Mouse (Mus musculus): ENCODE results near the gene Arhgef25. TPM values are rescaled to one million over a fixed set of nuclear protein-coding genes. Genes with fewer than 3 reads are reported as not detected.

Arhgef25 gene
- polyA plus RNA-seq, 1 experiment from 2014 or later = 2.6 TPM

DNA sequence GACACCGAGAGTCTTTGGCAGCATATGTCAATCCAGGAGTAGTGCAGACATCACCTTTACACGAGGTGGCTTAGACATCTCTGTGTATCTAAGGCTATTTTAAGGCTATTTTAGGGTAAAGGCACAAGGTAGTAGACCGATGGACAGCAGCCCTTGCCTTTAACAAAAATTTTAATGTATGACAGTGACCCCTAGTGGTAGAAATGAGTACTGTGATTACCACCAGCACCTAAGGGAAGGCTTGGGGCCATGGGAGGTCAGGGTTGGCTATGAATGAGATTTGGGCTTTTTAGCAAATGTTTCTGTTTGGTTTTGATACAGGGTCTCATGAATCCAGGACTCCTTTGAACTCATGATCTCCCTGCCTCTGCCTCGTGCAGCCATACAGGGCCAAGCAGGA, 39.0 kb upstream of the Arhgef25 start:
- Histone ChIP-seq H3K4me3 (ENCODE audit: low read depth, low read length) (no peak overlapping the region), H3K27ac (ENCODE audit: low read depth) (no peak overlapping the region), H3K27me3 (ENCODE audit: insufficient read depth, low read length) (no peaks in the 10 kb centered on the region; the same call in none of the 2 replicates), H3K9ac (replicated peaks) (no peak overlapping the region), H3K4me2 (ENCODE audit: low read depth, low read length) (no peak overlapping the region), H3K36me3 (replicated peaks; ENCODE audit: insufficient read depth, low read length) (no peaks in the 10 kb centered on the region), H3K4me1 (ENCODE audit: insufficient read depth) (peaks cover 4% of the 10 kb centered on the region; the same call in 1 of the 2 replicates), H3K9me3 (ENCODE audit: low read length) (no peaks in the 10 kb centered on the region)
- ATAC-seq = peak; percentile 78
- DNase-seq = peak; percentile 44
- 21% methylated on average over 4 of the region's 4 CpGs for WGBS (ENCODE audit: insufficient replicate concordance)
- TF ChIP-seq EP300 (IDR thresholded peaks at IDR 0.05; ENCODE audit: low read depth) (no peak), CTCF (IDR thresholded peaks at IDR 0.05; ENCODE audit: low read depth) (peak; percentile 91)

DNA sequence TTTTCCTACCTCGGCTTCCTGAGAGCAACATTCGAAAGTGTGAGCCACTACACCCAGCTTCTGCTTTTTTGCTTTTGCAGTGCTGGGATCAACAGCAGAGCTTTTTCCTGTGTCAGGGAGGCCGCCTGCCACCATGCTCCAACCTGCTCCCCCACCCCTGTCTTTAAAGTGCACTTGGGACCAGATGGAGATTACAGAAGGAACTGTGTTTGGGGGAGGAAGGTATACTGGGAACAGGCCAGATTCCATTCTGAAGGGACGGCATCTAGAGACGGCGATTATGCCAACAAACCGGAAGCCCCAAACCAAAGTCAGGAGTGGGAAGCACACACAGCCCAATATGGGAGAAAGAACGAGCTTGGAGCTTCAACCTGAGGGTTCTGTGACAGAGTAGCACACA, 37.3 kb upstream of the Arhgef25 start:
- no peak for ATAC-seq
- Histone ChIP-seq H3K4me1 (ENCODE audit: insufficient read depth) (peaks cover 4% of the 10 kb centered on the region; the same call in 1 of the 2 replicates), H3K27ac (ENCODE audit: low read depth) (no peak overlapping the region), H3K4me3 (ENCODE audit: low read depth, low read length) (no peak overlapping the region), H3K9me3 (ENCODE audit: low read length) (no peaks in the 10 kb centered on the region), H3K36me3 (replicated peaks; ENCODE audit: insufficient read depth, low read length) (no peaks in the 10 kb centered on the region), H3K9ac (replicated peaks) (no peak overlapping the region), H3K4me2 (ENCODE audit: low read depth, low read length) (no peak overlapping the region), H3K27me3 (ENCODE audit: insufficient read depth, low read length) (no peaks in the 10 kb centered on the region; the same call in none of the 2 replicates)
- WGBS (ENCODE audit: insufficient replicate concordance) = 51% methylated on average over 8 of the region's 8 CpGs
- TF ChIP-seq EP300 (IDR thresholded peaks at IDR 0.05; ENCODE audit: low read depth) (no peak), CTCF (IDR thresholded peaks at IDR 0.05; ENCODE audit: low read depth) (no peak)
- DNase-seq = no peak

DNA sequence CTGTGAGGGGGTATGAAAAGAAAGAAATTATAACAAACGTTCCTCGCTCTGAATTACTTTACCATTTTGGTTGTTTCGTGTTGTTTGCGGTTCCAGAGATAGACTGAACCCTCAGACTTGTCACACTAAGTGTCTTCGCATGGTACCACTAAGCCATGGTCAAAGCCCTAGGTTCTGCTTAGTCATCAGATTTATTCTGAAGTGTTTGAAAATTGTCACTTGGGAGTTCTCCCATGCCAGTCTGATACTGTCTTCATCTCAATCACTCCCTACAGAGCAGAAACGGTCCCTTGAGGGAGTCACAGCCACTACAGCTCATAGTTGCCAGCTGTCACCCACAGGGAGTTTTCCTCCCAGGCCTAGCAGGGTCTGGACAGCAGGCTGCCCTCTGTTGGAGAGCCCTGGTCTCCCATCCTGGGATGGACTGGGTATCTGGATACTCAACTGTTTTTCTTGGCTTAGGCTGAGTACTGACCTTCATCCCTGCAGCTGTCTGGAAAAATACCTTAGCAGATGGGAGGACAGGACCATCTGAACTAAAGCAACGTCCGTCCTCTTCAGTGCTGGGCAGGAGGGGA, 36.5 kb upstream of the Arhgef25 start:
- Histone ChIP-seq H3K4me1 (ENCODE audit: insufficient read depth) (peaks cover 4% of the 10 kb centered on the region; the same call in 1 of the 2 replicates), H3K27me3 (ENCODE audit: insufficient read depth, low read length) (no peaks in the 10 kb centered on the region; the same call in none of the 2 replicates), H3K9ac (replicated peaks) (no peak overlapping the region), H3K9me3 (ENCODE audit: low read length) (no peaks in the 10 kb centered on the region), H3K36me3 (replicated peaks; ENCODE audit: insufficient read depth, low read length) (no peaks in the 10 kb centered on the region), H3K4me3 (ENCODE audit: low read depth, low read length) (no peak overlapping the region), H3K4me2 (ENCODE audit: low read depth, low read length) (no peak overlapping the region), H3K27ac (ENCODE audit: low read depth) (no peak overlapping the region)
- ATAC-seq = no peak
- TF ChIP-seq CTCF (IDR thresholded peaks at IDR 0.05; ENCODE audit: low read depth) (peak; percentile 51), EP300 (IDR thresholded peaks at IDR 0.05; ENCODE audit: low read depth) (no peak)
- 62% methylated on average over 8 of the region's 8 CpGs for WGBS (ENCODE audit: insufficient replicate concordance)
- DNase-seq = no peak

DNA sequence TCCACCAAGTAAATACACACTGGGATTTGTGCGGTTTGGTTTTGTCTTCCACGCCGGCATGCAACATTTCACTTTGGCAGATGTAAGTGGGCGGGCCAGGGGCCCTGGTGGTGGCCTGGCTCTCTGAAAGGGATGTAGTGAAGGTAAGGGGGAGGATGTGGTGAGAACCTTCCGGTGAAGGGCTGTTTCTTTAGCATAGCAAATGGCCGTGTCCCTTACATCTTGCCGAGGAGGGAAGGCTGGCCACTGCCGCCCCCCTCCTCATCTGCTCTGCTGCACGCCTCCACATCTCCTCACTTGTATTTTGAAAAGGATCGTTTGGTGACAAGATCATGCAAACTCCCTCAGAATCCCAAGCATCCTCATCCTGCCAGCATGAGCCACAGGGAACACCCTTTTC, 35.8 kb upstream of the Arhgef25 start:
- H3K27ac ChIP-seq (ENCODE audit: low read depth) = no peak overlapping the region
- DNase-seq = no peak

DNA sequence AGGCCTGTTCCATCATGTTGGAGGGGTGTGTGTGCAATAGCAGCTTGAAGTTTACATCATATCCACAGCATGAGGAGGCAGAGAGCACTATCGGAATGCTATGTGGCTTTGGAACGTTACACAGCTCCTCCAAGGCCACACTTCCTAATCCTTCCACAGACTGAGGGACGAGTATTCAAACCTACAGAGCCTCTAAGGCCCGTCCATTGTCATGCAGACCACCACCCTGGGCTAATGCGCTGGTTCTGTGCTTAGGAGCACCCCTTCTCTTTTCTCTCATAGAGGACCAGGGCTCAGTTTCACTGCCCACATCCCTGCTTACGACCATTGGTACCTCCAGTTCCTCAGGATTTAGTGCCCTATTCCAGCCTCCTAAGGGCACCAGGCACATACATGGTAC, 35.3 kb upstream of the Arhgef25 start:
- no peak overlapping the region for H3K4me3 ChIP-seq (ENCODE audit: low read depth, low read length)
- no peak overlapping the region for H3K4me2 ChIP-seq (ENCODE audit: low read depth, low read length)
- WGBS (ENCODE audit: insufficient replicate concordance) = 60% methylated on average over 6 of the region's 6 CpGs
- H3K27me3 ChIP-seq (ENCODE audit: insufficient read depth, low read length) = no peaks in the 10 kb centered on the region; the same call in none of the 2 replicates
- H3K36me3 ChIP-seq (replicated peaks; ENCODE audit: insufficient read depth, low read length) = no peaks in the 10 kb centered on the region
- H3K9ac ChIP-seq (replicated peaks) = no peak overlapping the region
- no peaks in the 10 kb centered on the region for H3K9me3 ChIP-seq (ENCODE audit: low read length)
- H3K4me1 ChIP-seq (ENCODE audit: insufficient read depth) = peaks cover 4% of the 10 kb centered on the region; the same call in 1 of the 2 replicates
- TF ChIP-seq CTCF (IDR thresholded peaks at IDR 0.05; ENCODE audit: low read depth) = no peak
- no peak overlapping the region for H3K27ac ChIP-seq (ENCODE audit: low read depth)
- ATAC-seq = no peak
- no peak for DNase-seq

More for the DNA sequence above, 35.8 kb upstream of the Arhgef25 start:
- no peaks in the 10 kb centered on the region for H3K36me3 ChIP-seq (replicated peaks; ENCODE audit: insufficient read depth, low read length)
- peaks cover 4% of the 10 kb centered on the region; the same call in 1 of the 2 replicates for H3K4me1 ChIP-seq (ENCODE audit: insufficient read depth)
- H3K9me3 ChIP-seq (ENCODE audit: low read length) = no peaks in the 10 kb centered on the region
- no peaks in the 10 kb centered on the region; the same call in none of the 2 replicates for H3K27me3 ChIP-seq (ENCODE audit: insufficient read depth, low read length)
- H3K4me3 ChIP-seq (ENCODE audit: low read depth, low read length) = no peak overlapping the region
- no peak overlapping the region for H3K9ac ChIP-seq (replicated peaks)
- 35% methylated on average over 10 of the region's 10 CpGs for WGBS (ENCODE audit: insufficient replicate concordance)
- TF ChIP-seq CTCF (IDR thresholded peaks at IDR 0.05; ENCODE audit: low read depth) (no peak), EP300 (IDR thresholded peaks at IDR 0.05; ENCODE audit: low read depth) (no peak)
- no peak overlapping the region for H3K4me2 ChIP-seq (ENCODE audit: low read depth, low read length)
- ATAC-seq = no peak

DNA sequence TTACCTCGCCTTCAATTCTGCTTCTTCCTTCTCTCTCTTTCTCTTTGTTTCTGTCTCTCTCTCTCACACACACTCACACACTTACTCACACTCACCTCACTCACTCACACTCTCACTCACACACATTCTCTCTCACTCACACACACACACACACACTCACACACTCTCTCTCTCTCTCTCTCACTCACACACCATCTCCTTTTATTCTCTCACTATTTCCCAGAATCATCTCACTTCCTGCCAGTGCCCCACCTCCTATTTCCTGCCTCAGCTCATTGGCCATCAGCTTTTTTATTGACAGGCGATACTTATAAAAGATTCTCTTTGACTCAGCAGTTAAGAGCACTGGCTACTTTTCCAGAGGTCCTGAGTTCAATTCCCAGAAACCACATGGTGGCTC, 28.5 kb upstream of the Arhgef25 start:
- Histone ChIP-seq H3K9me3 (ENCODE audit: low read length) (no peaks in the 10 kb centered on the region), H3K9ac (replicated peaks) (no peak overlapping the region), H3K36me3 (replicated peaks; ENCODE audit: insufficient read depth, low read length) (no peaks in the 10 kb centered on the region), H3K4me1 (ENCODE audit: insufficient read depth) (no peaks in the 10 kb centered on the region), H3K4me2 (ENCODE audit: low read depth, low read length) (no peak overlapping the region), H3K27me3 (ENCODE audit: insufficient read depth, low read length) (no peaks in the 10 kb centered on the region), H3K4me3 (ENCODE audit: low read depth, low read length) (no peak overlapping the region), H3K27ac (ENCODE audit: low read depth) (no peak overlapping the region)
- TF ChIP-seq EP300 (IDR thresholded peaks at IDR 0.05; ENCODE audit: low read depth) = no peak
- no peak for TF ChIP-seq CTCF (IDR thresholded peaks at IDR 0.05; ENCODE audit: low read depth)
- 87% methylated on average over 2 of the region's 2 CpGs for WGBS (ENCODE audit: insufficient replicate concordance)
- ATAC-seq (no peak), DNase-seq (no peak)
